Mouse (Mus musculus): ENCODE measurements around the gene Clmn.

DNA sequence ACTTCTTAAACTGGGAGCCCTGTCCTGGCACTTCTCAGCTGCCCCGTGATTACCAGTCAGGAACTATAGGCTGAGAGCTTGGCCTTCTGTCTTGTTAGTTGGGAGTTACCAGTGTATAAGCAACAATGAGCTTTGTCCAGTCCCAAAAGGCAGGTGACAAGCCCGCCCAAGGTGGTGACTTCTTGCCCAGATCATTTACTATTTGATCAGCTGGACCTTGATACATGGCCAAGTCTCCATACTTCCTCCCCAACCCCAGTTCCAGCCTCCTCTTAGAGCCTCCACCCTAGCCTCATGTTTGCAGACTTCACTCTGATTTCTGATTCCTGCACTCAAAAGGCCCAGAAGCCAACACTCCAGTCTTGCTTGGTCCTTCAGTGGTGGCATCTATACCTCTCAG lies 10.1 kb downstream of the Clmn start:
- TF ChIP-seq CTCF (IDR thresholded peaks at IDR 0.05) (no peak), POLR2A (IDR thresholded peaks at IDR 0.05; ENCODE audit: insufficient read depth, low read depth, low read length) (no peak)

All from heart, adult 2 months (tissue).